Mouse (Mus musculus): Measurements from ENCODE around the gene S100a1. TPM values are rescaled to one million over a fixed set of nuclear protein-coding genes. Genes with fewer than 3 reads are reported as not detected.

Gene S100a1
- polyA plus RNA-seq, 1 experiment from 2014 or later, result 33.8 TPM

DNA sequence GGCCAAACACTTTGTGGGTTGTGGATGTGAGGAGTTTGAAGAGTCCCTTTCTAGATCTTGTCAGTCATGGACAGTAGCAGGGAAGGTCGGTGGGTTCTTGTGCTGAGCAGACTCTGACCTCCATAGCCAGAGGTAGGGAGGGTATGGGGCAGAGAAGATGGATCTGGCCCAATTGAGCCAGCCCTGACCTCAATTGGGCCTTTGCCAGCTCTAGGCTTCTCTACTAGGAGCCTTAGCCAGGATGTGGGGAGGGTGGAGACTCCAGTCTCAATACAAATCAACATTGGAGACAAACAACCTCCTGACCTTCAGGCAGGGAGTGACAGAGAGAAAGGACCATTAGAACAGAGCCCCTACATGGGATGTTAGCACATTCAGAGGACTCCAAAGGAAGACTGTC lies 1.1 kb upstream of the S100a1 start:
- Histone ChIP-seq H3K4me2 (ENCODE audit: low read depth, low read length) (peak overlapping the region; percentile 98), H3K9ac (ENCODE audit: low read depth, low read length) (peak overlapping the region; percentile 64), H3K27ac (ENCODE audit: low read length) (peak overlapping the region; percentile 32; the same call in 1 of the 2 replicates), H3K27me3 (ENCODE audit: control insufficient read depth, insufficient read depth, low read depth, low read length) (no peaks in the 10 kb centered on the region), H3K36me3 (ENCODE audit: control insufficient read depth, insufficient read depth) (no peaks in the 10 kb centered on the region), H3K4me1 (ENCODE audit: control insufficient read depth, low read depth, low read length) (peaks cover 23% of the 10 kb centered on the region), H3K4me3 (ENCODE audit: low read depth, low read length) (peak overlapping the region; percentile 64), H3K9me3 (replicated peaks; ENCODE audit: control insufficient read depth, low read length) (no peaks in the 10 kb centered on the region)
- ATAC-seq (ENCODE audit: low read depth), result 0 out of 2 replicates have a peak, but pooled peaks have one; percentile 10
- 19% methylated on average over 1 of the region's 1 CpGs for WGBS (ENCODE audit: insufficient replicate concordance)

DNA sequence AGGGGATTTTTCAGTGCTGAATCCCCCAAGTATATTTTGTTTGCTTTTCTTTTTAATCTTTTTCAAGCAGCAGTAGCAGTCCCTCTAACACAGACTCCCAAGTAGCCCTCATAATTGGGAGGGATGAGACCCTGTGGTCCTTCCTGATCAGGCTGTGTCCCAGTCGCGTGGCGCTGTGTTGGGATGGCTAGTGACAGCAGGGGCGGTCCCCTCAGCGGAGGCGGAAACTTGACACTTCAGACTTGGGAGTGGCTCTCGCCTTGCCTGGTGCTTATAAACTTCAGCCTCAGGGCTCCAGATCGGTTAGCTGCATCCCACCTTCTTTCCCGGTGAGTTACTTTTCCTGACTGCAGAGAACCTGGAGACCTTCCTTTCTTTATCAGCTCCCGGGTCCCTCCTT lies 499 bp upstream of the S100a1 start:
- peak overlapping the region; percentile 98 for H3K4me2 ChIP-seq (ENCODE audit: low read depth, low read length)
- under 1% methylated on average over 10 of the region's 10 CpGs for WGBS (ENCODE audit: insufficient replicate concordance)
- H3K9ac ChIP-seq (ENCODE audit: low read depth, low read length), result peak overlapping the region; percentile 64
- peaks cover 25% of the 10 kb centered on the region for H3K4me1 ChIP-seq (ENCODE audit: control insufficient read depth, low read depth, low read length)
- H3K27ac ChIP-seq (ENCODE audit: low read length), result peak overlapping the region; percentile 32
- H3K4me3 ChIP-seq (ENCODE audit: low read depth, low read length), result peak overlapping the region; percentile 64
- H3K36me3 ChIP-seq (ENCODE audit: control insufficient read depth, insufficient read depth), result no peaks in the 10 kb centered on the region
- H3K27me3 ChIP-seq (ENCODE audit: control insufficient read depth, insufficient read depth, low read depth, low read length), result no peaks in the 10 kb centered on the region
- ATAC-seq (ENCODE audit: low read depth), result peak; percentile 85
- no peaks in the 10 kb centered on the region for H3K9me3 ChIP-seq (replicated peaks; ENCODE audit: control insufficient read depth, low read length)

GRCm38 (mm10) chr3:90512948-90513642 lies 1.1 kb downstream of the S100a1 start:
- Histone ChIP-seq H3K9ac (ENCODE audit: low read depth, low read length) (peak overlapping the region; percentile 64; the same call in 1 of the 2 replicates), H3K4me3 (ENCODE audit: low read depth, low read length) (no peak overlapping the region), H3K4me2 (ENCODE audit: low read depth, low read length) (no peak overlapping the region; the same call in 1 of the 2 replicates), H3K27me3 (ENCODE audit: control insufficient read depth, insufficient read depth, low read depth, low read length) (no peaks in the 10 kb centered on the region), H3K27ac (ENCODE audit: low read length) (no peak overlapping the region), H3K4me1 (ENCODE audit: control insufficient read depth, low read depth, low read length) (peaks cover 29% of the 10 kb centered on the region), H3K9me3 (replicated peaks; ENCODE audit: control insufficient read depth, low read length) (no peaks in the 10 kb centered on the region), H3K36me3 (ENCODE audit: control insufficient read depth, insufficient read depth) (no peaks in the 10 kb centered on the region)
- no peak for ATAC-seq (ENCODE audit: low read depth)
- WGBS (ENCODE audit: insufficient replicate concordance), result 66% methylated on average over 9 of the region's 9 CpGs

GRCm38 (mm10) chr3:90512276-90512675 lies 1.9 kb downstream of the S100a1 start:
- Histone ChIP-seq H3K4me1 (ENCODE audit: control insufficient read depth, low read depth, low read length) (peaks cover 37% of the 10 kb centered on the region), H3K4me2 (ENCODE audit: low read depth, low read length) (no peak overlapping the region), H3K36me3 (ENCODE audit: control insufficient read depth, insufficient read depth) (peaks cover 5% of the 10 kb centered on the region), H3K9ac (ENCODE audit: low read depth, low read length) (no peak overlapping the region), H3K27ac (ENCODE audit: low read length) (no peak overlapping the region), H3K9me3 (replicated peaks; ENCODE audit: control insufficient read depth, low read length) (no peaks in the 10 kb centered on the region), H3K27me3 (ENCODE audit: control insufficient read depth, insufficient read depth, low read depth, low read length) (no peaks in the 10 kb centered on the region), H3K4me3 (ENCODE audit: low read depth, low read length) (no peak overlapping the region)
- 70% methylated on average over 5 of the region's 5 CpGs for WGBS (ENCODE audit: insufficient replicate concordance)
- no peak for ATAC-seq (ENCODE audit: low read depth)

DNA sequence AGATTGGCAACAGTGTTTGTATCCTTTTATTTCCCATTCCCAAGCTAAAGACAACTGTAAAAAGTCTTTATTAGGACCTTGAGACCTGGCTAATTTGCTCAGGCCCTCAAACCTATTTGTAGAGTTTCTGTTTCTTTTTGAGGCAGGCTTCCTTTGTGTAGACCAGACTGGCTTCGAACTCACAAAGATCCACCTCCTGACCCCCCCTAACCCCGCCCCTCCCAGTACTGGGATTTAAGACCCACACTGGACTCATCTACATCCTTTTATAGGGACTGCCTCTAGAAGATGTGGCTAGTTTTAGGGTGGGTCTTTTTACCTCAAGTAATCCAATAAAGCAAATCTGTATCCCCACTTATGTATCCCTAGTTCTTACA lies 4.5 kb downstream of the S100a1 start:
- Histone ChIP-seq H3K4me2 (ENCODE audit: low read depth, low read length) (peak overlapping the region; percentile 53), H3K9ac (ENCODE audit: low read depth, low read length) (no peak overlapping the region), H3K4me1 (ENCODE audit: control insufficient read depth, low read depth, low read length) (peaks cover 26% of the 10 kb centered on the region), H3K9me3 (replicated peaks; ENCODE audit: control insufficient read depth, low read length) (no peaks in the 10 kb centered on the region), H3K27me3 (ENCODE audit: control insufficient read depth, insufficient read depth, low read depth, low read length) (no peaks in the 10 kb centered on the region), H3K4me3 (ENCODE audit: low read depth, low read length) (peak overlapping the region; percentile 96), H3K27ac (ENCODE audit: low read length) (peak overlapping the region; percentile 79), H3K36me3 (ENCODE audit: control insufficient read depth, insufficient read depth) (peaks cover 28% of the 10 kb centered on the region)
- 13% methylated on average over 2 of the region's 2 CpGs for WGBS (ENCODE audit: insufficient replicate concordance)
- no peak for ATAC-seq (ENCODE audit: low read depth)

DNA sequence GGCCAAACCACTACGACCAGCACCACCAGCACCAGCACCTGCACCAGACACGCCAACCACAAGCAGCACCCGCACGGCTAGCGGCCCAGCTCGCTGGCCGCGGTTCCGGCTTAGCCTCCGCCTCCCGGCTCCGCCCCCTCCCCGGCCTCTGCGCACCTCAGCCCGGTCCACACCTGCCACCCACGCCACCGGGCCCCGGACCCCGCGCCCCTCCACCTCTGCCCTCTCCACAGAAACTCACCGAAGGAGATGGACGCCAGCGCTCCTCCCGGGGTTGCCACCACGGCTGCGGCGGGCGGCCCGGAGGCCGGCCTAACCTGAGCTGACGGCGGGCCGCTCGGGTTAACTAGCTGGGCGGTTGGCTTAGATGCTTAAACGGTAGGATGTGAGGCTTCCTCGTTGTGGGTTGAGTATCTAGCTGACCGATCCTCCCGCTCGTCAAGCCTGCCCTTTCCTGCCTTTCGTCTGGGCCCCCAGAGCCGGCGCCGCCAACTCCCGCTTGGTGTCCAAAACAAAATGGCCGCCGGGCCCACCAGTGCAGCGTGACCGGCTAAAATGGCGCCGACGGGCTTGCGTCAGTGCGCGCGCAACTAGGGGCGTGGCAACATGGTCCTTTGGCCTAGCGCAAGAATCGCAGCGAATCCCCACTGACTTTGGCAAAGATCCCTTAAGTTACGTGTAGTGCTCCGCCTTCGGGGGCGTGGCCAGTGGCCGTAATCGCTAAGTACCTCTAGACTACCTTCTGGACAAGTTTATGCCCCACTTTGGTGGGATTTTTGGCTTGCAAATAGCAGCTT lies 5.0 kb downstream of the S100a1 start, which contains the start of gene Chtop:
Gene Chtop, minus strand, starts transcription at position 549 of the 797 bp plus-strand sequence.
- under 1% methylated on average over 62 of the region's 66 CpGs for WGBS (ENCODE audit: insufficient replicate concordance)
- H3K9me3 ChIP-seq (replicated peaks; ENCODE audit: control insufficient read depth, low read length), result no peaks in the 10 kb centered on the region

GRCm38 (mm10) chr3:90508287-90508949 lies 5.8 kb downstream of the S100a1 start:
- Histone ChIP-seq H3K9ac (ENCODE audit: low read depth, low read length) (peak overlapping the region; percentile 97), H3K36me3 (ENCODE audit: control insufficient read depth, insufficient read depth) (peaks cover 39% of the 10 kb centered on the region), H3K9me3 (replicated peaks; ENCODE audit: control insufficient read depth, low read length) (no peaks in the 10 kb centered on the region), H3K4me2 (ENCODE audit: low read depth, low read length) (peak overlapping the region; percentile 79), H3K4me3 (ENCODE audit: low read depth, low read length) (peak overlapping the region; percentile 96), H3K27ac (ENCODE audit: low read length) (peak overlapping the region; percentile 92), H3K4me1 (ENCODE audit: control insufficient read depth, low read depth, low read length) (peaks cover 14% of the 10 kb centered on the region), H3K27me3 (ENCODE audit: control insufficient read depth, insufficient read depth, low read depth, low read length) (no peaks in the 10 kb centered on the region)
- under 1% methylated on average over 20 of the region's 20 CpGs for WGBS (ENCODE audit: insufficient replicate concordance)
- ATAC-seq (ENCODE audit: low read depth), result no peak

More for the DNA sequence above, 5.0 kb downstream of the S100a1 start, which contains the start of gene Chtop:
- peak within 1 kb of the TSS; percentile 92 for H3K27ac ChIP-seq (ENCODE audit: low read length)
- peaks cover 33% of the 10 kb centered on the region for H3K36me3 ChIP-seq (ENCODE audit: control insufficient read depth, insufficient read depth)
- H3K9ac ChIP-seq (ENCODE audit: low read depth, low read length), result peak within 1 kb of the TSS; percentile 97
- peak within 1 kb of the TSS; percentile 96 for H3K4me3 ChIP-seq (ENCODE audit: low read depth, low read length)
- peak; percentile 92 for ATAC-seq (ENCODE audit: low read depth)
- peaks cover 21% of the 10 kb centered on the region for H3K4me1 ChIP-seq (ENCODE audit: control insufficient read depth, low read depth, low read length)
- peak within 1 kb of the TSS; percentile 79 for H3K4me2 ChIP-seq (ENCODE audit: low read depth, low read length)
- no peaks in the 10 kb centered on the region for H3K27me3 ChIP-seq (ENCODE audit: control insufficient read depth, insufficient read depth, low read depth, low read length)

- Histone ChIP-seq H3K27me3 (ENCODE audit: control insufficient read depth, insufficient read depth, low read depth, low read length) (no peaks in the 10 kb centered on the region), H3K4me2 (ENCODE audit: low read depth, low read length) (no peak overlapping the region), H3K27ac (ENCODE audit: low read length) (no peak overlapping the region), H3K36me3 (ENCODE audit: control insufficient read depth, insufficient read depth) (peaks cover 59% of the 10 kb centered on the region), H3K4me1 (ENCODE audit: control insufficient read depth, low read depth, low read length) (peaks cover 14% of the 10 kb centered on the region), H3K9me3 (replicated peaks; ENCODE audit: control insufficient read depth, low read length) (no peaks in the 10 kb centered on the region), H3K9ac (ENCODE audit: low read depth, low read length) (no peak overlapping the region), H3K4me3 (ENCODE audit: low read depth, low read length) (no peak overlapping the region)
- no peak for ATAC-seq (ENCODE audit: low read depth)
- WGBS (ENCODE audit: insufficient replicate concordance), result 82% methylated on average over 3 of the region's 3 CpGs
Measured at GRCm38 (mm10) chr3:90506362-90506761, 7.8 kb downstream of the S100a1 start.

Measured in liver, embryonic 16.5 days (tissue).